8 mouse cellular contexts compared by ENCODE assay signal in genomic region chr12:35191698-35192425, GRCm38 (mm10).
DNase-seq lines count a peak whose midpoint lies in the region; ATAC-seq and TF ChIP-seq lines count a peak whose summit lies in the region.

No protein-coding gene starts in this region.

- H3K36me3 ChIP-seq in heart, adult 2 months (ENCODE audit: control insufficient read depth, insufficient read depth, low read length) = no peaks in the 10 kb centered on the region
- H3K36me3 ChIP-seq in midbrain, postnatal 0 days (ENCODE audit: insufficient read depth, low read length) = no peaks in the 10 kb centered on the region

- peak; percentile 49 for DNase-seq in 3134 (ENCODE audit: extremely low read depth, insufficient read length, low spot score)
- DNase-seq in adrenal gland, adult 8-10 months = peak; percentile 28
- peak; percentile 72 for DNase-seq in embryo, embryonic 9.5 days (ENCODE audit: extremely low spot score)
- DNase-seq in heart, adult 2 months = peak; percentile 49 to 67
- peak; percentile 31 for DNase-seq in kidney, adult 11 months
- peak; percentile 49 to 74 for DNase-seq in left cerebral cortex, postnatal 36 days (ENCODE audit: low spot score in 2 of 2)
- peak; percentile 91 for DNase-seq in midbrain, postnatal 0 days (ENCODE audit: low spot score)
- peak; percentile 47 to 76 for DNase-seq in spleen, postnatal 4 days (ENCODE audit: low spot score in 2 of 2)

- no peak for TF ChIP-seq EP300 in heart, adult 2 months (IDR thresholded peaks at IDR 0.05; ENCODE audit: insufficient read depth, low read depth, low read length)

- TF ChIP-seq POLR2A in heart, adult 2 months (IDR thresholded peaks at IDR 0.05; ENCODE audit: insufficient read depth, low read depth, low read length) = no peak

- peak overlapping the region; percentile 47 for H3K4me2 ChIP-seq in midbrain, postnatal 0 days (ENCODE audit: low read depth, low read length, poor library complexity, severe bottlenecking)

- ATAC-seq in midbrain, postnatal 0 days (ENCODE audit: low FRiP score) = peak; percentile 63

- H3K4me3 ChIP-seq in heart, adult 2 months = no peak overlapping the region
- H3K4me3 ChIP-seq in midbrain, postnatal 0 days (ENCODE audit: low read depth, low read length) = no peak overlapping the region

- peak overlapping the region; percentile 55; the same call in 1 of the 2 replicates for H3K9ac ChIP-seq in heart, adult 2 months (ENCODE audit: low read depth, low read length)
- H3K9ac ChIP-seq in midbrain, postnatal 0 days (replicated peaks; ENCODE audit: low read length, poor library complexity, severe bottlenecking) = 0 out of 2 replicates have a peak overlapping the region, but pooled peaks have one; percentile 39

- no peaks in the 10 kb centered on the region for H3K4me1 ChIP-seq in heart, adult 2 months (ENCODE audit: control insufficient read depth, insufficient read depth, low read length)
- H3K4me1 ChIP-seq in midbrain, postnatal 0 days (ENCODE audit: insufficient read depth, low read length) = no peaks in the 10 kb centered on the region

- no peaks in the 10 kb centered on the region for H3K79me2 ChIP-seq in heart, adult 2 months (replicated peaks; ENCODE audit: control insufficient read depth, insufficient read depth, low read length)

- no peaks in the 10 kb centered on the region for H3K9me3 ChIP-seq in midbrain, postnatal 0 days (ENCODE audit: low read length)

- intact Hi-C loops in heart, adult 2 months (cut with DNase I) = loop anchor here (2.0 kb wide), 1 partner anchor 1803 kb away; no protein-coding TSS in a partner anchor
- intact Hi-C loops in left cerebral cortex, postnatal 36 days (cut with DNase I) = loop anchor here (5.0 kb wide), 1 partner anchor 1805 kb away; no protein-coding TSS in a partner anchor

- TF ChIP-seq CTCF in heart, adult 2 months (IDR thresholded peaks at IDR 0.05) = peak; percentile 82
- peak; percentile 86 for TF ChIP-seq CTCF in midbrain, postnatal 0 days (IDR thresholded peaks at IDR 0.05)

- no peaks in the 10 kb centered on the region for H3K27me3 ChIP-seq in heart, adult 2 months (ENCODE audit: control insufficient read depth, insufficient read depth, low read length)
- H3K27me3 ChIP-seq in midbrain, postnatal 0 days (ENCODE audit: insufficient read depth, low read length) = no peaks in the 10 kb centered on the region

- WGBS in heart, adult 2 months = 35% methylated on average over 17 of the region's 17 CpGs
- WGBS in midbrain, postnatal 0 days = 53% methylated on average over 17 of the region's 17 CpGs

- no peak overlapping the region for H3K27ac ChIP-seq in heart, adult 2 months
- H3K27ac ChIP-seq in midbrain, postnatal 0 days (ENCODE audit: low read depth, low read length) = no peak overlapping the region

Comparison
In these comparisons a context has a peak if more than half of its experiments do, and no peak if none do; other contexts are left out.
1. DNase-seq: peak in every context shown above with its lines; median percentile 91 in midbrain, postnatal 0 days; 72 in embryo, embryonic 9.5 days; 62 in left cerebral cortex, postnatal 36 days; 62 in spleen, postnatal 4 days; 58 in heart, adult 2 months; 49 in 3134; 31 in kidney, adult 11 months; 28 in adrenal gland, adult 8-10 months.